Mouse (Mus musculus) heart, postnatal 4 days (tissue): ENCODE measurements around the gene Fgf10. TPM values are rescaled to one million over a fixed set of nuclear protein-coding genes. Genes with fewer than 3 reads are reported as not detected.

Source experiments
- DNase-seq: peaks from one replicate; pipeline ENCODE4 v3.0.0; 2021
- total RNA-seq, 2 experiments: library from RNA; stranded (reverse); gene quantifications; 2 replicates each; pipeline ENCODE4 v1.2.3; 2021

Gene Fgf10
- total RNA-seq, 2 experiments from 2014 or later: 0.36 TPM

DNA sequence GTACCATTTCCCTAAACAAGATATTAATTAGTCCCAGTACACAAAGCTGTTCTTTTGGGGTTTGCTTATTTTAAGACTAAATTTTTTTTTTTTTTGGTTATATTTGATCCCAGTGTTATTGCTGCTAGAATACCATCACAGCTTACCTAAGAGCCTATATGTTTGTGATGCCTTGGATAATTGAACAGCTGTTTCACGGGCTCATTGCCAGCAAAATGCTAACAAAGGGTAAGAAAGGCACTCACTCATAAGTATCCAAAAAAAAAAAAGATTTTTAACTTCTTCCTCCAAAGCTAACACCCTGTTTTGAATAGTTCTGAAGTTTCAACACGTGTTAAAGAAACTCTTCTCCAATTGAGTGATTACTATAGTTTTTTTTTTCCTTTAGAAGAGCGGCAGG lies 48.8 kb downstream of the Fgf10 start:
- no peak for DNase-seq

DNA sequence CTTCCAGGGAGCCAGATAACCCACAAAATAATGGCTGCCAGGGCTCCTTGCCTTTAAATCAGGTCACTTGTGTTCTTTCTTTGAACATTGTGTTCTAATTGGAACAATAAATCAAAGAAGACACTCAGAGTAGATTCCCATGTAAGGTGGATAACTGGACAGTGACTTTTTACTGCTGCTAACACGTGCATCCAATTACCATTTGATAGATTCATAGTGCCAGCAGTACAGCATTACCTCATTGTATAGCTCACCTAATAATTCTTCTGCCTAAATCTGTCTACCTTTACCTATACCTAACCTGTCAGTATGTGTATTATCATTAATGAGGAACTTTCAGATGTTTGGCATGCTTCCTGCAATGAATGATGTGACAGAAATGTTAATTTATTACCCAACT lies 52.1 kb downstream of the Fgf10 start:
- DNase-seq: no peak

DNA sequence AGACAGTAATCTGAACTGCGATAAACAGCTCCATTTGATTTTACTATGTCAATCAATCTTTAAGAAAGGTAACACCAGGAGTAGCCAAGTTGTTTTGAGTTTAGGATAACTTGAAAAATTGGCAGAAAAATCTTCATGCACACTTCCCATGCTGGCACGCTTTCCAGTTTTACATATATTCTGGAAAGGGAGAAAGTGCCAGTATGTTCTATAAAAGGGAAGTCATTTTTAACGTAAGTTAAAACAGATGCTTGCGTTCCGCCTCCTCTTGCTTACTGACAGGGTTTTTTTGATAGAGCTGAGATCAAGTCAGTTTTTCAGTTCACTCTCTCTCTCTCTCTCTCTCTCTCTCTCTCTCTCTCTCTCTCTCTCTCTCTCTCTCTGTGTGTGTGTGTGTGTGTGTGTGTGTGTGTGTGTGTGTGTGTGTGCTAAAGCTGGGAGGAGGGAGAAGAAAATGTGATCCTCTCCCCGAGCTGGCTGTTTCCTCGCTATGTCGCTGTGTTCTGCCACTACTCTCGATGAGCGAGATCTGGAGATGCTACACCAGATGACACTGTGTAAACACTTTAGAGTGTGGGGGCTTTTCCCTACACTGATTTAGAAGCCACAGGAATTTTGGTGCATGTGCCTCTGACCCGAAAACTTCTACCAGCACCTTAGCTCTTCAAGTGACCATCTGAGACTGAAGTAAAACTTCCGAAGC lies 62.4 kb downstream of the Fgf10 start:
- DNase-seq: no peak

DNA sequence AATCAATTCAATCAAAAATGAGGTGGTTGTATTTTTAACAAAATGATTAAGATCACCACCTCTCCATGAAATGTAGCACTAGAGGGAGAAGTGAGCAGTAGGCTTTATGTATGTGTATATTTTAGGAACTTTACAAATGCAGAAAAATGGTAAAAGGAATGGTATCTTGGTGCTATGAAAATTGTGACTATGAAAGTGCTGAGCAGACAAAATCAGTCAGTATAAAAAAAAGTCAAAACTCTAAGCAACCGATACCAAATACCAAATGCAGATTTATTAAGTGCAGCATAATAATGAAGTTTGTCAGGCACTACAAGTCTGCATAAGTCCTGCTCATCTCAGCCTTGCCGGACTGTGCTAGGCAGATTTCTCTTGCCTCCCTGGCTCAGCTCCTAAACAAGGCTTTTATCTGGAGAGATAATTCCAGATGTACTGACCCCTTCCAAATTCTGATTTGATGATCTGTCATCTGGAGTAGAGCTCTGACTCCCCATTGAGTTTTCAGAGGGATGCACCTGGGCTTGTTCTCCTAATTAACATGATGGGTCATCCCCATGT lies 70.3 kb downstream of the Fgf10 start:
- DNase-seq: no peak

DNA sequence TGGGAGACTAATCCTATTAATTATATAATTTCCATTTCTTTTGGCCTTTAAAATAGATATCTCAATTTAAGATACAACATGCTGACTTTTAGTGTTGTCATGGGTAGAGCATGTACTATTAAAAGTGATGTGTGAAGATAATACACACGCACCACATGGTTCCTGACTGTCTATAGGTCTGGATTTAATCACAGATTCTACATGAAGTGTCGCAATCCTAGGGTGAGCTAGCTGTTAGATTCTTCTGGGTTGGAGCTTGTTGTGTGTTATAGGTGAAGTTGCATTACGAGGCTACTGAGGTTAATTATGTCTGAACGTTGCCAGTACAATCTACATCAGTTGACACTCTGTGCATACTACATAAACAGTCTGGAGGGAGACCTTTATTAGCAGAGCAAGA lies 73.2 kb downstream of the Fgf10 start:
- DNase-seq: no peak

DNA sequence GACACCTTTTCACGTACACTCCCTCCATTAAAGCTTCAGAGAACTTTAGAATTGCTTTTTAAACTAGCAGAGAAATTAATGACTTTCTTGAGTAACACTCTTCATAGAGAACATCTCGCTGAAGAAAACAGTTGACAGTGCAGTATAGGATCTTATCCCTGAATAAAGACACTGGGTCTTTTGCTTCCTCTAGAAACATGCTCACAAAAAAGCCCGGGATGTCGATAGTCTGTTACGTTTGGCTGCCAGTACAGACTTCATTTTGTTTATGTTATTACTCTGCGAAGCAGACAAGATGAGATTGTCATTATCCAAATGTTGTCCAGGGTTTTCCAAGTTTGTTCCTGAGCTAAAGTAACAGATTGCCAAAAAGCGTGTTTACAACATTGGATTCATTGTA lies 75.2 kb downstream of the Fgf10 start:
- DNase-seq: no peak

DNA sequence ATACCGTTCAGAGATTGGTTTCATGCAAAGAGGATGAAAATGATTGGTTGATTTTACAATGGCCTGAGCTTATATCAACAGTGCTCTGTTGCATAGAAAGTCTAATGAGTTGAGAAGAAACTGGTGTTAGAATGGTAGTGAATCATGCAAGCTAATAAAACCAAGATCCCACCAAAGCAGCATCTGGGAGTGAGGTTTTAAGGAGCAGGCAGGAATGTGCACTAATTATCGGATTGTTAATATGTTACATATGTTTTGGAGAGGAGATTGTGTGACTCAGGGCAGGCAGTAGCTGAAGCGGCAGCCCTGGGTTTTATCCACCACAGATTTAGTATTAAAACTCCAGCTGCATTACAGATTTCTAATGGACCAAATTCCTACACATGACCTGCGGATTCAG lies 76.8 kb downstream of the Fgf10 start:
- DNase-seq: no peak

DNA sequence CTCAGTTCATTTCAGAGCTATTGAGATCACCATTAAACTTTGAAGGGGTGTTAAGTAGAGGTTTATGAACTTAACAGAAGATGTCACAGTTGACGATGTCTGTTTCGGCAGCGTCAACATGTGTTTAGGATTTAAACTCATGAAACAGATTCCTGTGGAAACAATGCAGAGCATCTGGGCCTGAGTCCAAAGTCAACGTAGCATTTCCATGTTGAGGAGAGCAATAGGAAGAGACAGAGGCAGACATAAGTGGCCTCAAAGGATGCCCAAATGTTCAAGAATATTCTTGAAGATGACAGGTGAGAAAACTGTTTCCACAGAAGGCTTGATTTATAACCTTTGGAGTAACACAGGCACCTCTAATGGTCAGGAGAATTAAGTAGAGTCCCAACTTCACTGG lies 84.4 kb downstream of the Fgf10 start:
- DNase-seq: no peak

DNA sequence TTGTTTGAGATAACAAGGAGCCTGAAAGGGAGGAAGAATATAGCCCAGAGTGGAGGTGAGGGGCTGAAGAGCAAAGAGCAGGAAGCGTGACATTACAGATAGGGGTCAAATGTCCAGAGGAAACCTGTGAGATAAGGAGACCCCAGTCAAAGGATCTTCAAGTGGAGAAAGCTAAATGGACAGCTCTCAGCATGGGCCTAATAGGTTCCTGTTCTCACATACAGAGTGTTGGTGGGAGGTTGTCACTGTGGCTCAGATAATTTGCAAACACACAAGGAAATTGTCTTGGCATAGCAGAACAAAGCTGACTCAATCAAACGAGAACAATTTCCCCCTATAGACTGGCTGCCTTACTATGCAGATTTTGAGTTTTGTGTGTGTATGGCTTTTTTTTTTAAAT lies 89.4 kb downstream of the Fgf10 start:
- no peak for DNase-seq

DNA sequence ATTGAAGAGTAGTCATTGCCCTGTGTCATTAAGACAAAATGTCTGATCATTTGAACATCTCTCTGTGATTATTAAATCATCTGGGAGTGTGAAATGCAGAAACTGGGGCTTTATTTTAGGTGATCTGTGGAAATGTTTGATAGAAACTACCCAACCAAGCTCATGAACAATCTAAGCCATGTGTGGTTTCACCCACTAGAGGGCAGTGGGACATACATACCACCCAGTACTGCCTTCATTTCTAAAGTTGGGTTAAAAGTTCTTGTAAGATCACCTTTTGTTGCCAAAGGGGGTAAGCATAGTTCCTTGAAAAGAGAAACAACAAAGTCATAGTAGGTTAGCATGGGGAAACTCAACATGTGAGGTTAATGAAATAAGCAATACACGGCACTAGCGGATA lies 93.4 kb downstream of the Fgf10 start:
- no peak for DNase-seq

DNA sequence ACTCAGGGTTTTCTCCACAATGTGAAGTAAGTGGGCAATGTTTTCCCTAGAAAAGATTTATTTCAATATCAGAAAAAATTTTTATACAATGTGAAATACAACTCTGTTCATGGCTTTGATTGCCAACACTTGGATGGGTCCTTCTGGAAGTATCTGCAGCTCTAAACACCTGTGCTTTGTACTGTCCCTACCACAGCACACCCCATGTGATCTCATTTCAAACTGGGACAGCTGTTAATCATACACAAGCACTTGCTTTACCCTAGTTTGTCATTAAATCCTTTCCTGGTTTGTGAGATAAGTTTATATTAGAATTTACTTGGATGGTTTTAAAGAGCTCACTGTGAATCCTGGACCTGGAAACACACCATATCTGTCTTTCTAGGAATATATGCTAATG lies 102.6 kb downstream of the Fgf10 start:
- no peak for DNase-seq

DNA sequence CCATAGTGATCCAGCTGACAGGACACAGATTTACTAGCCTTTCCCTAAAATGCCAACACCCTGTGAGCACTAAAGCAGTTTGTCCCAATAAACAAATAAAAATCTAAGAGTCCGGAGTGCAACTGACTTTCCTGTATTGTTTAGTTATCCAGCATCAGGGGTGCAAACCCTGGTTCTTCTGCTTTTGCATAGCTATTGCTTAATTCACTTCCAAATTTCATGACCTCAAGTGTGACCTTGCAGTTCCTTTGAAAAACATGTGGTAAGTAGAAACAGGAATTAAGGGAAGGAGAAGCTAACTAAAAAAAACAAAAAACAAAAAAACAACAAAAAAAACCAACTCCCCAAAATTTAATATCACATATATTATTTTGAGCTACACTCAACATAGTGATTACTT lies 105.6 kb downstream of the Fgf10 start:
- no peak for DNase-seq

DNA sequence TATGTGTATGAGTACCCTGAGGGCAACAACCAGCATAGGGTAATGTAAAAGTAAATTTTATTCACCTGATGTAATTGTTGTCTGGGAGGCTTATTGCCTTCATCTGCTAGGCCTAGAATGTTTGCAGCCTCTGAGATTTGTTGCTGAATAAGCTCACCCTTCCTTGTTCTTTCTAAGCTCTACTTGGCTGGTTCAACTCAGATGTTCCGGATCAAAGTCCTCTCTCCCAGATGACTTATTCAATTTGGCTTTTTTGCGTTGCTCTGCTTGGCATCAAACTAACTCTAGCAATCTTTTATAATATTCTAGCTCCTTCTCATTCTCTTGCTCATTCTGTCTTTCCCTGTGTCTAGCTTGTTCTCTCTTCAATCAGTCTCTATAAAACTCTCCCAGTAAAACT lies 109.6 kb downstream of the Fgf10 start:
- DNase-seq: no peak

DNA sequence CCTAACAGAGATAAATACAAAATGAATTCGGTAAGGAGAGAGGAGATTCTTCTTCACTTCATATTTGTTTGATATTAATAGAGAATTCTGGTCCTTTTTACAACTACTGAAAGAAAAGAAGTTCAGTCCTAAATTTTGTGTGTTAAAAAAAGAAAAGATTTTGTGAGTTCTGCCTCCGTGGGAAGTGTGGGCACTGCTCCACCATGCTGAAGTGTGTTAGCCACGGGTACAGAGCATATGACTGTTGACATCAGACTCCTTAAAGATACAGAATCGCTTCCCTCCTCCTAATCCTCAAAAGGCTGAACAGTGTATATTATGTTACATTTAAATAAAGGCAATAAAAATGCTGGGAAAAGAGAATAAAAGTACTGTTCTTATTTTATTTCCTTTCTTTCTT lies 122.2 kb downstream of the Fgf10 start:
- DNase-seq: no peak

DNA sequence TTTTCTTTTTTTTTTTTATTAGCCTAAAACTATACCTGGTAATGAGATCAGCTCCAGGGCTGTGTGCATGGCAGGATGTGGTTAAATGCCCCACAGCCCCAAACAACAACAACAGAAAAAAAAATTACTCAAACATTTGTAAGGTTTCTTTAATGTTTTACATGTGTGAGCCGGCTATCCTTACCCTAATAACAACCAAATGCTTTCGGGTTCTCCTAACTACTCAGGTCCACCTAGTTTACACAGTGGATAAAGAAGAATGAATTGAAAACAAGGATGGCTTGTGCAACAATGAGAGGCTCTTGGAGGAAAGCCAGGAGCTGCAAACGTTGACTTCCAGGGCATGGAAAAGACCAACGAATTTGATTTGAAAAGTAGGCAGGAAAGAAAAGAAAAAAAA lies 122.6 kb downstream of the Fgf10 start:
- DNase-seq: peak; percentile 4

DNA sequence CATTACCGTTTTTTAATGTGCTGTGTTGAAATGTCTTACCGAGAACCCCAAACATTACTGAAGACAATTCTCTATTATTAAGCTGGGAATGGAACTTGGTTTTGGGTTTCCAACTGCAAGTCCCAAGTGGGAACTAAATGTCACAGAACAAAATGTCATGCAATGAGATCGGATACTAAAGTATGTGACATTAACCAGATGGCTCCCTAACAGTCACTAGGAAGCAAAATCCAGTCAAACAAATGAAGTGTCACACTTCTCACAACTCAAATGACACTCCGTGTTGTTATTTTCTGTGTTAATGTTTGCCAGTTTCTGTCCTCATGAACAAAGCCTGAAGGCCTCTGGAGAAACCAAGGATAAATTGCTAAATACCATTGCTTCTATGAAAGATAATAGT lies 130.6 kb downstream of the Fgf10 start:
- no peak for DNase-seq

DNA sequence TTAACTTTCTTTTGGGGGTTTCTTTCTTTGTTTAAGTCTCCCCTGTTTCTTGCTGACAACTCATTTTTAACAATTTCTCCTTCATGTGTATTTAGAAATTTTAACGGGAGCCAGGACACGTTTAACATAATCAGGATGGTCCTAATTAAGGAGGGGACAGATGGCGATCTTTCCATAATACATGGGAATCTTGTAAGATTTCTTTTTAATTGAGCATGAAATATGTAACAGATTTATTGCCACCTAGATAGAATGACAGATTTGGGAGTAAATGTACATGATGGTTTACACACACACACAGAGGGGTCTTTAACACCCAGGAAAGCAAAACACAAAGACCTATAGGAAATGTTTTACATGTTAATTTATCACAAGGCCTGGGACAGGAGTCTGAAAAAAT lies 137.1 kb downstream of the Fgf10 start:
- DNase-seq: no peak

DNA sequence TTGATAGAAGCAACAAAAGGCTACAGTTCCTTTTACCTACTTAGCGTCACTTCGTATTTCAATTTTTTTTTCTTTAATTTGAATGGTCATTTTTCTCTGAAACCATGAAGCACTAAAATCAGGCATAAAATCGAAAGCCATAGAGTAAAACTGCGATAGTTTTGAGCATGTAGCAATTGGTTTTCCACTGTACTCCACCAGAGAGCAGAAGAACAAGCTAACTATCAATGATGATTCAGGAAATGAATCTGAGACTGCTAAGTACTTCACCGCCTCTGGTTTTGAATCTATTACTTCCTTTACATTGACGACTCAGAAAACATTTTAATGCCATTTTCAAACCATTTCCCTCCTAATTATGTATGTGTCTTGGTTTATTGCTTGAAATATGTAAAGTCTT lies 150.2 kb downstream of the Fgf10 start:
- DNase-seq: no peak

DNA sequence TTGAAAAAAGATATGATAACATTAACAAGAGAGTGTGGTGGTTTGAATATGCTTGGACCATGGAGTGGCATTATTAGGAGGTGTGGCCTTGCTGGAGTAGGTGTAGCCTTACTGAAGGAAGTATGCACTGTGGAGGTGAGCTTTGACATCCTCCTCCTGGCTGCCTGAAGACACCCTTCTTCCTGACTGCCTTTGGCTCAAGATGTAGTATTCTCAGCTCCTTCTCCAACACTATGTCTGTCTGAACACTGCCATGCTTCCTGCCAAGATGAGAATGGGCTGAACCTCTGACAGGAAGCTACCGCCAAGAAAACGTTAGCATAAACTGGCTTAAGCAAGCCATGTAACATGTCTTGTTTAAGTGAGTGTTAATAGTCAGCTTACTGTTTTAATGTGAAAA lies 153.5 kb downstream of the Fgf10 start:
- no peak for DNase-seq

DNA sequence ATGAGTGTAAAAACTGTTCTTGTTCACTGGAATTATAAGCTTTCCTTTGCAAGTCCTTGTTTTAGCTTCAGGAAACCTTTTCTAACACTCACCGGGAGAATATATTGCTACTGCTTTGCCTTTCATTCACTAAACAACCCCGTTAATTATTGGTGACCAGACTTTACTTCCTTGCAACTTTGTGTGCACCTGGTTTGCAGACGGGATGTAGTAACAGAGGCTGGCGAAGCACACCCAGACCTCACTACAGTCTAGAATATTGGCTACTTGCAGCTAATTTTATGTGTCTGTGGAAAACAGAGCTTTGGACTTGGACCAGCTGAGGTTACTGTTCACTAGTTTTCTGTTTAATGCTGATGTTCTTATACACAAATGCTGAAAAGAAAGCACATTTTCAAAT lies 155.5 kb downstream of the Fgf10 start:
- DNase-seq: no peak

DNA sequence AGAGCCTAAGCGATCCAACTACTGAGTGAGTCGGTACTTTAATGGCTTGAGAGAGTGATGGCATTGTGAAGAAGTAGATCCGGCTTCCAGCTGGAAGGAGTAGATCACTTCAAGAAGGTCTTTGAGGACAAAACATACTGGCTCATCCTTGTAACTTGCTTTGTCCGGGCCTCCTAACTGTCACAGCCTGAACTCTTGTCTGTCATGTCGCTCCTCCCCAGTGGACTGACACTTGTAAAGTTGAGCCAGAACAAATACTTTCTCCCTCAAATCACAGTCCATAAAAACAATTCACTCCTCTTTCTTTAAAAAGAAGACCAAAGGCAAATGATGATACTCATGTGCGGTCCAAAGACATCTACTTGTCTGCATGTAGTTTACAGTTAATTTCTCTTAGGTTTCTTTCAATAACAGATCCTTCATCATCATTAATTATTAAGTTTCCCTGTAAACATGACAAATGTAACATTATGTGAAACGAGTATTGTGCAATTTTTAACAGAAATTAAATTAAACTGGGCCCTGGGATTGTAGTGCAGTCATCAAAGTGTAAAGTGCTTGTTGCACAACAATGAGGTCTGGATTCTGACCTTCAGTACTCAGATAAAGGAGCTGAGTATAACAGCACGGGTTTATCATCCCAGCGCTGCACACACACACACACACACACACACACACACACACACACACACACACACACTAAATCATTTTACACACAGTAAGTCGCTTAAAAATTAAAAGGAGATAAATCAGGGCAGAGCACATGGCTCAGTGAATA lies 159.2 kb downstream of the Fgf10 start:
- no peak for DNase-seq

DNA sequence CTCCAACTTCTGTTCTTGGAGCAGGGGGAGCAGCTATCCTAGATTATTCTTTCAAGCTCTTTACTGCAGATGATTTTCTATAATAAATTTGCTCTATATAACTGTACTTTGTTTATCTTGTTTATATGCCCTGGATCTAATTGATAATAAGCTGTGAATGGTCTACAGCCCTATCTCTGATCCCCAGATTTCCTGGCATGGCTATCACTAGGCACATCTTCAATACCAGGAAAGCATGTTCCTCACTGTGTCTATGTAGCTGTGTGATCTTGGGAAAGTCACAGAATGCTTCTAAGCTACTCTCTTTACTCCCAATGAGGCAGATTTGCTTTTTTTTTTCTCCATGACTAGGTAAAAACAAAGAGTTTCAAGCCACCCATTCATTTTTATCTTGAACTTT lies 164.4 kb downstream of the Fgf10 start:
- DNase-seq: no peak

DNA sequence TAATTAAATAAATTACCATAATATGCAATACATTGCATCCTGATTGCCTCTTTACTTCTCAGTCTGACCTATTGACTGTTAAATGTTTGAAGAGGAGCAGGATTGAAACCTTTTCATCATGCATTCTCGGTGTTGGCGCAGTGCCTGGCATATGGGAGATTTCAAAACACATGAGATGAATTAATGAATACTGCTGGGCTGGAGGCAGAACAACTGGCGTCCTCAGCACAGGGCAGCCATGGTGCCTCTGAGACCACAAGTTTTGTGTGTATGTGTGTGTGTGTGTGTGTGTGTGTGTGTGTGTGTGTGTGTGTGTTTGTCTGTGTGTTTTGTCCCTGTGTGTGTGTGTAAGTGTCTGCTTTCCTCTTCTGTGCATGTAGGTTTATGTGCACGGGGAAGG lies 165.5 kb downstream of the Fgf10 start:
- no peak for DNase-seq
